Mouse (Mus musculus) lung, embryonic 16.5 days (tissue): ENCODE measurements at regions not wholly inside any gene's neighbourhood (a gene's known extent, or its start where the extent isn't known, plus 50 kb on each side); places are given as distances from the start of the nearest gene placed in this dataset.

Source experiments
- ATAC-seq: fragments of 200-750 bp; cut with Nextera tagmentation; 2 replicates; pipeline ENCODE4 v1.8.0; 2017; ENCODE audit warnings: low read depth, mild to moderate bottlenecking, moderate library complexity
- H3K27ac ChIP-seq: fragments of 300-500 bp; sonication (generic); 2 replicates; pipeline ENCODE4 v1.5.1; 2014; ENCODE audit warnings: mild to moderate bottlenecking, control low read depth, low read length
- H3K27me3 ChIP-seq: fragments of 300-500 bp; sonication (generic); 2 replicates; pipeline ENCODE4 v1.6.1; 2014; ENCODE audit warnings: low read depth, low read length, mixed read lengths; ENCODE audit not compliant: control insufficient read depth, insufficient read depth
- H3K36me3 ChIP-seq: fragments of 300-500 bp; sonication (generic); 2 replicates; pipeline ENCODE4 v1.6.1; 2014; ENCODE audit warnings: low read length; ENCODE audit not compliant: control insufficient read depth, insufficient read depth
- H3K4me1 ChIP-seq: fragments of 300-500 bp; sonication (generic); replicated peaks from 2 replicates; pipeline ENCODE4 v1.6.1; 2014; ENCODE audit warnings: low read length, mixed read lengths; ENCODE audit not compliant: control insufficient read depth, insufficient read depth
- H3K4me2 ChIP-seq: fragments of 300-500 bp; sonication (generic); 2 replicates; pipeline ENCODE4 v1.6.1; 2014; ENCODE audit warnings: low read depth, low read length, control low read depth
- H3K4me3 ChIP-seq: fragments of 300-500 bp; sonication (generic); 2 replicates; pipeline ENCODE4 v1.5.1; 2014; ENCODE audit warnings: mild to moderate bottlenecking, low read length, control low read depth
- H3K9ac ChIP-seq: fragments of 300-500 bp; sonication (generic); 2 replicates; pipeline ENCODE4 v1.6.1; 2014; ENCODE audit warnings: low read length, control low read depth
- H3K9me3 ChIP-seq: fragments of 300-500 bp; sonication (generic); 2 replicates; pipeline ENCODE4 v1.6.1; 2016; ENCODE audit warnings: low read length; ENCODE audit not compliant: control insufficient read depth
- WGBS: fragments of 180-500 bp; shearing (Covaris S2); extraction: QIAGEN DNeasy Blood & Tissue Kit; methylation state at CpG from one replicate; pipeline ENCODE4 v1.1.7; 2014; 5-methylcytosine and 5-hydroxymethylcytosine counted together

DNA sequence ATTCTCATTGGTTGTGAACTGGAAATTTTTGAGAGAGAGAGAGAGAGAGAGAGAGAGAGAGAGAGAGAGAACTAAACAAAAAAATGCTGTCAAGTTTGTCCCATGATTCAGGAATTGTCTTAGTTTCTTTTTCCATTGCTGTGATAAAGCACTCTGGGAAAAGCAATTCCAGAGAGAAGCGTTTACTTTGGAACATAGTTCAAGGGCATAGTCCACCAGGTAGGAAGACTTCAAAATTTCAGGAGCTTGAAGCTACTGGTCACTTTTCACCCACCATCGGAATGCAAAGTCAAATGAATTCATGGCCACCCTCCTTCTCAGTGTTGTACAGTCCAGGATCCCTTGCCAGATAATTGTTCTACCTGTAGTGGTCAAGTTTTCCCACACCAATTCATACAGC, 478.8 kb upstream of the Pappa start:
- H3K4me3 ChIP-seq: no peak overlapping the region
- H3K9me3 ChIP-seq: no peaks in the 10 kb centered on the region
- no peaks in the 10 kb centered on the region for H3K4me1 ChIP-seq
- 86% methylated on average over 2 of the region's 2 CpGs for WGBS
- H3K4me2 ChIP-seq: no peak overlapping the region
- ATAC-seq: no peak
- no peaks in the 10 kb centered on the region for H3K36me3 ChIP-seq
- H3K27me3 ChIP-seq: no peaks in the 10 kb centered on the region
- H3K27ac ChIP-seq: no peak overlapping the region
- H3K9ac ChIP-seq: no peak overlapping the region

DNA sequence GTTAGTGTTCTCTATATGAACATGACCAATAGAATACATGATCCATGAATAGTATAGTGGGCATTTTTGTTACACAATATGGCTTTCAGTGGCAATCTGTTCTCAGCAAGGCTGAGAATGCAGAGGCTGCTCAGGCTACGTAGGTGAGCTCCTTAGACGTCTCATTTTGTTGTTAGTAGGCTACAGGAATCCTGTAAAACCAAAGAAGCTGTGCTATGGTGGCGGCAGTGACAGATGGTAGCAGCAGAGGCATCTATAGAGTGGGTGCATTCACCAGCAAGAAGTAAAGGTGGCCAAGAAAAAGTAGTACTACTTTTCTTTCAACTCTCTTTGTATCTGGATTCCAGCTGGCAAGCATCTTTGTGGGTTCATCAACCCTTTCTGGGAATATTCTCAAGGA, 469.8 kb upstream of the Pappa start:
- no peaks in the 10 kb centered on the region for H3K27me3 ChIP-seq
- H3K9ac ChIP-seq: no peak overlapping the region
- H3K4me2 ChIP-seq: no peak overlapping the region
- H3K36me3 ChIP-seq: no peaks in the 10 kb centered on the region
- H3K27ac ChIP-seq: no peak overlapping the region
- WGBS: 75% methylated on average over 3 of the region's 3 CpGs
- no peaks in the 10 kb centered on the region for H3K4me1 ChIP-seq
- no peaks in the 10 kb centered on the region for H3K9me3 ChIP-seq
- ATAC-seq: no peak
- no peak overlapping the region for H3K4me3 ChIP-seq

DNA sequence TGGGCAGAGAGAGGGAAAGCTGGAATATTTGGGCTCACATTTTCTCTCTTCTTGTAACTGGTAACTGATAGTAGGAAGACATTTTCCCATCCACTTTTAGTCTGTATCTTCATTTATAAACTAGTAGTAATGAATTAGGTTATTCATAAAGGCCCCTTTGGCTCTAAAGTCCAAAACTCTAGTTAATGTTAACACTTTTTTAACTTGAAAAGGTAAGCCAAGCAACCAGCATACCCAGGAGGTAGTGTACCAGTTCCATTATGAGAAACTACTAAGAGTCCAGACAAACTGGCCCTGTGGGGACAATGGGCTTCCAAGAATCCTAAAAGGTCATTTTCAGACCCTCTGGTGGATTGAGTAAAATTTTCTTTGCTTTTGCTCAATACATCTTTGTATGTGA, 468.4 kb upstream of the Pappa start:
- no peak overlapping the region for H3K4me2 ChIP-seq
- no peak overlapping the region for H3K27ac ChIP-seq
- ATAC-seq: no peak
- H3K27me3 ChIP-seq: no peaks in the 10 kb centered on the region
- H3K36me3 ChIP-seq: no peaks in the 10 kb centered on the region
- no peaks in the 10 kb centered on the region for H3K9me3 ChIP-seq
- H3K4me3 ChIP-seq: no peak overlapping the region
- no peak overlapping the region for H3K9ac ChIP-seq
- no peaks in the 10 kb centered on the region for H3K4me1 ChIP-seq

DNA sequence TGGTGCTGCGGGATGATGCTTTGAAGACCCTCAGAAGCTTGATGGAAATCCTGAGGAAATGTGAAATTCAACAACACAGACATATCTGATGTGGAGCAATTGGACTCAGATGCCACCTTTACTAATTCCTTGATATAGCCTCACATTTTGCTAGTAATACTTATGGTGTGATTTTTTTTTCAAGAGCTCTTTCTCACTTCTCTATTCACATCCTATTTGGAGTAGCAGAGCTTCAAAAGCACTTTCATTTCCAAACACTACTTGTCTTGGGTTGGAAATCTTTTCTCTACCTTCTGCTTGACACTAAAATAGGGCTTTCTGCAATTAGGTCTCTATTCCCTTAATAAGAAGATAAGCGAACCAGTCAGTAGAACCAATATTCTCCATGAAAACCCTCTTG, 460.3 kb upstream of the Pappa start:
- WGBS: 84% methylated on average over 2 of the region's 2 CpGs
- Histone ChIP-seq H3K4me1 (no peaks in the 10 kb centered on the region), H3K27ac (no peak overlapping the region), H3K9me3 (no peaks in the 10 kb centered on the region), H3K36me3 (no peaks in the 10 kb centered on the region), H3K4me3 (no peak overlapping the region), H3K4me2 (no peak overlapping the region), H3K27me3 (no peaks in the 10 kb centered on the region), H3K9ac (no peak overlapping the region)
- no peak for ATAC-seq

DNA sequence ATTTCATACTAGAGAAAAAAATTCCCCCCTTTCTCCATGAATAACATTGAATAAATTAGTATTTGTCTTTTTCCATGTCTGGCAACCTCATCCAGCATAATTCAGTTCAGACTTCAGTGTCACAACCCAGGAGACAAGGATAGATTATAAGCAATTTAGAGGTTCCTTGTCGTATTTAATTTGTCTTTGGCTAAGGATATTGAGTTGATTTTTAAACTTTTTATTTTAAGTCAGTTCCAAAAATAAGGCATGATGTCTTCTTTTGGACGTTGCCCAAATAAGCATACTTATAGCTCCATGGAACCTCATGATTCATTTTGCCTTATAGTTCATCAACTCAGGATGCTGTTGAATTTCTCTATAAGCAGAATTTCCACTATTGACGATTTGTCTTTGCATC, 456.0 kb upstream of the Pappa start:
- H3K4me1 ChIP-seq: no peaks in the 10 kb centered on the region
- WGBS: 54% methylated on average over 3 of the region's 3 CpGs
- H3K27me3 ChIP-seq: no peaks in the 10 kb centered on the region
- no peak overlapping the region for H3K9ac ChIP-seq
- no peak for ATAC-seq
- no peaks in the 10 kb centered on the region for H3K9me3 ChIP-seq
- no peak overlapping the region for H3K27ac ChIP-seq
- no peaks in the 10 kb centered on the region for H3K36me3 ChIP-seq
- H3K4me2 ChIP-seq: no peak overlapping the region
- H3K4me3 ChIP-seq: no peak overlapping the region

DNA sequence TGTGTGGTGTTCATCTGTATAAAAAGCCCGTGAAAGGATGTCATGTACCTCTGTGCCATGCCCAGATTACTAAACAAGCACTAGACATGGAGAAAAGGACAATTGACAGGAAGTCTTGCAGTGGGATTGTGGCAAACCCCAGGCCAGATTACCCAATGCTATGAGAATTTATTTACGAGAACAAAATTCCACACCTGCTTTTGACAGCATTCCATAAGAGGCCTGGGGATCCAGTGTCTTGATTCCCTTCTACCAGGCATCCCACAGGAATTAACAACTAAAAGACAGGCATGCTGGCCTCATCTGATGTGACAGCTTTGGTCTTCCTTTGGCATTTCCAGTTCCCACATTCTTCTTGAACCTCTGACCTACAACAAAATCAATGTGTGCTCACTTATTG, 454.3 kb upstream of the Pappa start:
- Histone ChIP-seq H3K4me3 (no peak overlapping the region), H3K36me3 (no peaks in the 10 kb centered on the region), H3K27me3 (no peaks in the 10 kb centered on the region), H3K4me1 (no peaks in the 10 kb centered on the region), H3K4me2 (no peak overlapping the region), H3K9ac (no peak overlapping the region), H3K9me3 (no peaks in the 10 kb centered on the region), H3K27ac (no peak overlapping the region)
- WGBS: 63% methylated on average over 2 of the region's 2 CpGs
- ATAC-seq: no peak

DNA sequence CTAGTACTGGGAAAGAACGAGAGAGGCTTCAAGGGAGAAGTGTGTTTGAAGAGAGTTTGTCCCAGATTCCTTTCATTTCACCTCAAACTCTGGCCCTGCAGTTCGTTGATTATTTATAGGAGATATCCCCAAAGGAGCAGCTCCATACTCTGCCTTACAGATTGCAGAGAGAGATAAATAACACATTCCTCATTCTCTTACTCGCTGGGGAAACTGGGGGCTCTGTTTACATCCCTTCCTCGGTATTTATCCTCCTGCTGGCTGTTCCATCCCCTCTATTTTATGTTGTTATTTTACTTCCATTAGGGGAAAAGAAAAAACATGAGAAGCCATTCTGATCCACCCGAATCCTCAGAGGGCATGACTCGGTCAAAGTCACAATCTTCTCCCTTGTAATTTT, 447.5 kb upstream of the Pappa start:
- H3K27ac ChIP-seq: no peak overlapping the region
- no peak overlapping the region for H3K4me3 ChIP-seq
- H3K4me2 ChIP-seq: no peak overlapping the region
- H3K27me3 ChIP-seq: no peaks in the 10 kb centered on the region
- H3K36me3 ChIP-seq: no peaks in the 10 kb centered on the region
- H3K4me1 ChIP-seq: no peaks in the 10 kb centered on the region
- H3K9me3 ChIP-seq: no peaks in the 10 kb centered on the region
- ATAC-seq: no peak
- WGBS: 19% methylated on average over 6 of the region's 6 CpGs
- H3K9ac ChIP-seq: no peak overlapping the region

DNA sequence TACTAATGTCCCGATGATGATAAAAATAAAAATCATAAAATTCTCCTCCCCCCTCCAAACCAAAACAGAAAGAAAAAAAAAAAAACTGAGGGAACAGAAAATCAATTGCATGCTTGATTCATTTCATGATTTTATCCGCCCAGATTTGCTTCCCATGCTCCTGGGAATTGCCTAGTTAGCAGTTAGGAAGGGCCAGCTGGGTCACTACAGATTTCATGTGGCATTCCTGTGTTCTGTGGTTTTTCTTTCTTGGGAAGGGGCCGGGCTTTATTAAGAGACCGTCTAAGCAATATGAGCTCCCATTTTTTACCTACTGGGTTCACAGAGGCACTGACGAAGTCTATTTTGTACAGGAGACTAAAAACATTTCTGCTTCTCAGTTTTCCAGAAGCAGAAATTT, 447.1 kb upstream of the Pappa start:
- Histone ChIP-seq H3K4me3 (no peak overlapping the region), H3K27ac (no peak overlapping the region), H3K4me2 (no peak overlapping the region), H3K9me3 (no peaks in the 10 kb centered on the region), H3K9ac (no peak overlapping the region), H3K27me3 (no peaks in the 10 kb centered on the region), H3K4me1 (no peaks in the 10 kb centered on the region), H3K36me3 (no peaks in the 10 kb centered on the region)
- 66% methylated on average over 5 of the region's 5 CpGs for WGBS
- no peak for ATAC-seq

DNA sequence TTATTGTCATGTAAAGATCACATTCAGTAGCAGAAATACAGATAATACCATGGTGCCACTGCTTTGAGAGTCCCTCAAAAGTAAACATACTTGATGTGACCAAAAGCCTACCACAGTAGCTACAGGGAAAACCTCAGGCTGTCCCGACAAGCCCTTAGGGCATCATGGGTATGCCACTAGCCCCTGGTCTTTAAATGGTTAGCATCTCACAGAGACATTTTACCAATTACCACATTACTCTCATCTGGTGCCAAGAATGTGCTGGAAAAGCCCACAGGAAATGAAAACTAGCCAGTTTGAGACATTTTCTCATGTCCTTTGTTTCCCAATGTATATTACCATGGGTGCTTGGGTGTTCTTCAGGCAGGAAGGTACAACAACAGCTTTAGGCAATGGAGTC, 439.3 kb upstream of the Pappa start:
- Histone ChIP-seq H3K9ac (no peak overlapping the region), H3K27ac (no peak overlapping the region)
- WGBS: 71% methylated on average over 1 of the region's 1 CpGs

DNA sequence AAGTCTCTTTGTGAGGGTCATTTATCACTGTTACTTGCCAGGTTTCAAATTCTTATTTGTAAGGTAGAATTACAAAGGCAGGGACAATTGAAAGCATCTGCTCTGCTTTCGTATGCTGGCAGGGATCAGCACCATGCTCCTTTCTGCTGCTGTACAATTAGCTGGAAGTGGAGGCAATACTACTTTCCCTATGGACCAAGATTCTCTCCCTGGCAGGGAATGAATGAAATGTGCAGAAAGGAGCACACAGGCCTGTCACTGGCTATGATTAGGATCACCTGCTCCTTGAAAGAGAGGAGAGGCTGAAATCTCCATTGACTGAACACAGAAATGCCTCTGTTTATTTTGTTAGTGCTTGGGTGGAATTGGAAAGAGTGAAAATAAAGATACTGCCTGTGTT, 427.8 kb upstream of the Pappa start:
- 38% methylated on average over 1 of the region's 1 CpGs for WGBS
- no peak overlapping the region for H3K27ac ChIP-seq
- H3K9ac ChIP-seq: no peak overlapping the region
- ATAC-seq: no peak
- no peak overlapping the region for H3K4me3 ChIP-seq
- no peaks in the 10 kb centered on the region for H3K9me3 ChIP-seq
- H3K4me1 ChIP-seq: no peaks in the 10 kb centered on the region
- H3K36me3 ChIP-seq: no peaks in the 10 kb centered on the region
- no peak overlapping the region for H3K4me2 ChIP-seq
- H3K27me3 ChIP-seq: no peaks in the 10 kb centered on the region

More for the DNA sequence above, 439.3 kb upstream of the Pappa start:
- no peaks in the 10 kb centered on the region for H3K36me3 ChIP-seq
- ATAC-seq: no peak
- H3K4me3 ChIP-seq: no peak overlapping the region
- H3K4me2 ChIP-seq: no peak overlapping the region
- no peaks in the 10 kb centered on the region for H3K9me3 ChIP-seq
- no peaks in the 10 kb centered on the region for H3K27me3 ChIP-seq
- H3K4me1 ChIP-seq: no peaks in the 10 kb centered on the region
